Comparison of ENCODE assay signal across 8 mouse cellular contexts in genomic region chr8:72218781-72219540, GRCm38 (mm10). TPM values are rescaled to one million over a fixed set of nuclear protein-coding genes. Genes with fewer than 3 reads are reported as not detected.
DNase-seq lines count a peak whose midpoint lies in the region; ATAC-seq lines count a peak whose summit lies in the region.
"Had no signal": no experiment of that assay in that cellular context is flagged by ENCODE, and none has a peak within 500 bp of the region (broad histone marks: within the 10 kb centered on the region; RNA-seq: fewer than 3 reads in every experiment).

No protein-coding gene starts in this region.

- H3K36me3 ChIP-seq in lung, embryonic 16.5 days (ENCODE audit: control insufficient read depth, insufficient read depth, low read length), result peaks cover 22% of the 10 kb centered on the region
- H3K36me3 ChIP-seq in forebrain, embryonic 11.5 days (ENCODE audit: control insufficient read depth, insufficient read depth, low read length), result peaks cover 4% of the 10 kb centered on the region; the same call in 1 of the 2 replicates
- H3K36me3 ChIP-seq in limb, embryonic 12.5 days, result peaks cover 32% of the 10 kb centered on the region
- peaks cover 17% of the 10 kb centered on the region for H3K36me3 ChIP-seq in stomach, embryonic 15.5 days

- H3K9ac ChIP-seq in lung, embryonic 16.5 days (ENCODE audit: low read length), result no peak overlapping the region
- H3K9ac ChIP-seq in forebrain, embryonic 11.5 days (ENCODE audit: low read length), result no peak overlapping the region
- H3K9ac ChIP-seq in limb, embryonic 12.5 days (replicated peaks), result no peak overlapping the region
- no peak overlapping the region for H3K9ac ChIP-seq in stomach, embryonic 15.5 days

- peaks cover 8% of the 10 kb centered on the region; the same call in 1 of the 2 replicates for H3K4me1 ChIP-seq in lung, embryonic 16.5 days (replicated peaks; ENCODE audit: control insufficient read depth, insufficient read depth, low read length)
- peaks cover 6% of the 10 kb centered on the region; the same call in 1 of the 2 replicates for H3K4me1 ChIP-seq in forebrain, embryonic 11.5 days (replicated peaks; ENCODE audit: control insufficient read depth, insufficient read depth, low read length)
- H3K4me1 ChIP-seq in limb, embryonic 12.5 days (replicated peaks), result peaks cover 13% of the 10 kb centered on the region
- no peaks in the 10 kb centered on the region for H3K4me1 ChIP-seq in stomach, embryonic 15.5 days

- no peaks in the 10 kb centered on the region for H3K27me3 ChIP-seq in lung, embryonic 16.5 days (ENCODE audit: control insufficient read depth, insufficient read depth, low read depth, low read length)
- H3K27me3 ChIP-seq in forebrain, embryonic 11.5 days (ENCODE audit: control insufficient read depth, insufficient read depth, low read length), result no peaks in the 10 kb centered on the region
- peaks cover 11% of the 10 kb centered on the region for H3K27me3 ChIP-seq in limb, embryonic 12.5 days
- no peaks in the 10 kb centered on the region for H3K27me3 ChIP-seq in stomach, embryonic 15.5 days (replicated peaks)

- peak overlapping the region; percentile 87 for H3K4me3 ChIP-seq in lung, embryonic 16.5 days (ENCODE audit: low read length)
- peak overlapping the region; percentile 69 for H3K4me3 ChIP-seq in forebrain, embryonic 11.5 days (ENCODE audit: low read depth, low read length)
- H3K4me3 ChIP-seq in limb, embryonic 12.5 days (replicated peaks), result peak overlapping the region; percentile 77
- H3K4me3 ChIP-seq in stomach, embryonic 15.5 days (replicated peaks), result peak overlapping the region; percentile 81

- no peaks in the 10 kb centered on the region for H3K9me3 ChIP-seq in lung, embryonic 16.5 days (ENCODE audit: control insufficient read depth, low read length)
- H3K9me3 ChIP-seq in forebrain, embryonic 11.5 days (ENCODE audit: control insufficient read depth, low read length), result no peaks in the 10 kb centered on the region
- H3K9me3 ChIP-seq in limb, embryonic 12.5 days, result no peaks in the 10 kb centered on the region
- H3K9me3 ChIP-seq in stomach, embryonic 15.5 days, result no peaks in the 10 kb centered on the region

- H3K27ac ChIP-seq in lung, embryonic 16.5 days (ENCODE audit: low read length), result peak overlapping the region; percentile 37; the same call in 1 of the 2 replicates
- no peak overlapping the region for H3K27ac ChIP-seq in forebrain, embryonic 11.5 days (ENCODE audit: low read depth, low read length)
- no peak overlapping the region for H3K27ac ChIP-seq in limb, embryonic 12.5 days
- 0 out of 2 replicates have a peak overlapping the region, but pooled peaks have one; percentile 35 for H3K27ac ChIP-seq in stomach, embryonic 15.5 days

- H3K4me2 ChIP-seq in lung, embryonic 16.5 days (ENCODE audit: low read depth, low read length), result peak overlapping the region; percentile 87
- peak overlapping the region; percentile 86; the same call in 1 of the 2 replicates for H3K4me2 ChIP-seq in forebrain, embryonic 11.5 days (ENCODE audit: low read depth, low read length, severe bottlenecking)
- peak overlapping the region; percentile 86; the same call in 1 of the 2 replicates for H3K4me2 ChIP-seq in limb, embryonic 12.5 days
- peak overlapping the region; percentile 64 for H3K4me2 ChIP-seq in stomach, embryonic 15.5 days

- DNase-seq in lung, postnatal 14 days, result no peak
- DNase-seq in forebrain, embryonic 11.5 days (ENCODE audit: low spot score), result no peak
- no peak for DNase-seq in B cell, adult 2 months
- DNase-seq in thymus, postnatal 14 days, result no peak

- peak; percentile 23 for ATAC-seq in lung, embryonic 16.5 days (ENCODE audit: low read depth)
- peak; percentile 3; the same call in 1 of the 2 replicates for ATAC-seq in forebrain, embryonic 11.5 days (replicated peaks; ENCODE audit: low FRiP score)
- ATAC-seq in limb, embryonic 12.5 days (ENCODE audit: insufficient number of reproducible peaks, insufficient read depth, low FRiP score, low TSS enrichment, low read depth), result peak; percentile 11; the same call in 1 of the 2 replicates
- no peak for ATAC-seq in stomach, embryonic 15.5 days (ENCODE audit: insufficient read depth, low FRiP score, low read depth)

- WGBS in lung, embryonic 16.5 days, result 72% methylated on average over 9 of the region's 10 CpGs
- 83% methylated on average over 9 of the region's 10 CpGs for WGBS in forebrain, embryonic 11.5 days
- WGBS in limb, embryonic 12.5 days, result 81% methylated on average over 10 of the region's 10 CpGs
- WGBS in stomach, embryonic 15.5 days, result 77% methylated on average over 10 of the region's 10 CpGs

RNA-seq across cellular contexts. Expression of gene Fam32a, which starts 0.6 kb away (rescaled TPM):
- polyA plus RNA-seq in lung, embryonic 16.5 days (2015; fragmentation: Nextera tagmentation; extraction: Ambion mirVana), result 76.1 and 78.7 TPM in 2 replicates
- polyA plus RNA-seq in forebrain, embryonic 11.5 days (2014; fragmentation: Nextera tagmentation; extraction: Ambion mirVana), result 74.2 and 76.0 TPM in 2 replicates
- polyA plus RNA-seq in limb, embryonic 12.5 days (2016; fragmentation: Nextera tagmentation; extraction: Ambion mirVana), result 63.5 and 64.2 TPM in 2 replicates
- 69.2 and 75.8 TPM in 2 replicates for polyA plus RNA-seq in stomach, embryonic 15.5 days (2015; fragmentation: Nextera tagmentation; extraction: Ambion mirVana)

RNA-seq across cellular contexts. Expression of gene Gm11034, which starts 5.5 kb away (rescaled TPM):
- polyA plus RNA-seq in lung, embryonic 16.5 days (2015; fragmentation: Nextera tagmentation; extraction: Ambion mirVana), result not detected in 2 replicates
- not detected in 2 replicates for polyA plus RNA-seq in forebrain, embryonic 11.5 days (2014; fragmentation: Nextera tagmentation; extraction: Ambion mirVana)
- not detected in 2 replicates for polyA plus RNA-seq in limb, embryonic 12.5 days (2016; fragmentation: Nextera tagmentation; extraction: Ambion mirVana)
- not detected in 2 replicates for polyA plus RNA-seq in stomach, embryonic 15.5 days (2015; fragmentation: Nextera tagmentation; extraction: Ambion mirVana)
- polyA plus RNA-seq: inflammation-experienced regulatory T-cells, adult 6 months had no signal

RNA-seq across cellular contexts. Expression of gene Cib3, which starts 6.3 kb away (rescaled TPM):
- 0.20 TPM in 1 of 2 replicates, not detected in the other for polyA plus RNA-seq in lung, embryonic 16.5 days (2015; fragmentation: Nextera tagmentation; extraction: Ambion mirVana)
- polyA plus RNA-seq in forebrain, embryonic 11.5 days (2014; fragmentation: Nextera tagmentation; extraction: Ambion mirVana), result 0.25 TPM in 1 of 2 replicates, not detected in the other
- polyA plus RNA-seq in limb, embryonic 12.5 days (2016; fragmentation: Nextera tagmentation; extraction: Ambion mirVana), result not detected in 2 replicates
- 0.19 TPM in 1 of 2 replicates, not detected in the other for polyA plus RNA-seq in stomach, embryonic 15.5 days (2015; fragmentation: Nextera tagmentation; extraction: Ambion mirVana)

RNA-seq across cellular contexts. Expression of gene Ap1m1, which starts 20.9 kb away (rescaled TPM):
- polyA plus RNA-seq in lung, embryonic 16.5 days (2015; fragmentation: Nextera tagmentation; extraction: Ambion mirVana), result 98.3 and 101 TPM in 2 replicates
- polyA plus RNA-seq in forebrain, embryonic 11.5 days (2014; fragmentation: Nextera tagmentation; extraction: Ambion mirVana), result 173 and 190 TPM in 2 replicates
- 122 and 123 TPM in 2 replicates for polyA plus RNA-seq in limb, embryonic 12.5 days (2016; fragmentation: Nextera tagmentation; extraction: Ambion mirVana)
- polyA plus RNA-seq in stomach, embryonic 15.5 days (2015; fragmentation: Nextera tagmentation; extraction: Ambion mirVana), result 96.3 and 96.9 TPM in 2 replicates

RNA-seq across cellular contexts. Expression of gene Hsh2d, which starts 29.5 kb away (rescaled TPM):
- polyA plus RNA-seq in lung, embryonic 16.5 days (2015; fragmentation: Nextera tagmentation; extraction: Ambion mirVana), result 0.41 and 0.60 TPM in 2 replicates
- polyA plus RNA-seq in forebrain, embryonic 11.5 days (2014; fragmentation: Nextera tagmentation; extraction: Ambion mirVana), result not detected in 2 replicates
- polyA plus RNA-seq in limb, embryonic 12.5 days (2016; fragmentation: Nextera tagmentation; extraction: Ambion mirVana), result not detected in 2 replicates
- 1.2 and 1.3 TPM in 2 replicates for polyA plus RNA-seq in stomach, embryonic 15.5 days (2015; fragmentation: Nextera tagmentation; extraction: Ambion mirVana)

Comparison
In these comparisons a context has a peak if more than half of its experiments do, and no peak if none do; other contexts are left out.
1. H3K27ac ChIP-seq: peak in lung, embryonic 16.5 days (single experiment) and stomach, embryonic 15.5 days (single experiment); none in forebrain, embryonic 11.5 days (single experiment) and limb, embryonic 12.5 days (single experiment).
2. Peak in every context shown above with its lines, with median percentiles within 50 percentile points of each other: H3K4me2 ChIP-seq and H3K4me3 ChIP-seq.